24 mouse cellular contexts compared by ENCODE assay signal in genomic region chr9:122152501-122152900, GRCm38 (mm10). TPM values are rescaled to one million over a fixed set of nuclear protein-coding genes. Genes with fewer than 3 reads are reported as not detected.
DNase-seq lines count a peak whose midpoint lies in the region; ATAC-seq and TF ChIP-seq lines count a peak whose summit lies in the region.
"Had no signal": no experiment of that assay in that cellular context is flagged by ENCODE, and none has a peak within 500 bp of the region (broad histone marks: within the 10 kb centered on the region; RNA-seq: fewer than 3 reads in every experiment).

No protein-coding gene starts in this region.

- no peak for TF ChIP-seq CTCF in stomach, postnatal 0 days (IDR thresholded peaks at IDR 0.05; ENCODE audit: low read depth)

- H3K4me2 ChIP-seq in stomach, postnatal 0 days (replicated peaks; ENCODE audit: low read depth): no peak overlapping the region
- H3K4me2 ChIP-seq: forebrain, embryonic 13.5 days; heart, embryonic 11.5 days; hindbrain, embryonic 14.5 days had no signal

- 82% methylated on average over 1 of the region's 1 CpGs for WGBS in stomach, postnatal 0 days

- H3K27me3 ChIP-seq in megakaryocyte, embryonic 14.5 days (replicated peaks): no peaks in the 10 kb centered on the region
- no peaks in the 10 kb centered on the region for H3K27me3 ChIP-seq in stomach, postnatal 0 days (ENCODE audit: control insufficient read depth, insufficient read depth, low read length)
- H3K27me3 ChIP-seq: forebrain, embryonic 13.5 days had no signal

- intact Hi-C loops in heart, postnatal 25 days (cut with DNase I): no loop called here

- peak overlapping the region; percentile 46 for H3K4me3 ChIP-seq in megakaryocyte, embryonic 14.5 days (replicated peaks)
- no peak overlapping the region for H3K4me3 ChIP-seq in stomach, postnatal 0 days (ENCODE audit: low read depth, low read length)
- H3K4me3 ChIP-seq: forebrain, embryonic 10.5 days; forebrain, embryonic 13.5 days had no signal

- ATAC-seq in megakaryocyte, adult 5-6 weeks (ENCODE audit: poor library complexity, severe bottlenecking): no peak
- no peak for ATAC-seq in stomach, postnatal 0 days (ENCODE audit: low FRiP score, low TSS enrichment)
- ATAC-seq: CD4-positive, CD25-positive, alpha-beta regulatory T cell, adult 4 months; forebrain, embryonic 13.5 days; forebrain, embryonic 16.5 days; hindbrain, postnatal 0 days; inflammation-experienced regulatory T-cells, adult 6 months had no signal

- H3K4me1 ChIP-seq in megakaryocyte, embryonic 14.5 days: peaks cover 48% of the 10 kb centered on the region
- no peaks in the 10 kb centered on the region for H3K4me1 ChIP-seq in stomach, postnatal 0 days (replicated peaks; ENCODE audit: control insufficient read depth, insufficient read depth)
- H3K4me1 ChIP-seq: forebrain, embryonic 10.5 days had no signal

- DNase-seq in heart, adult 11 months: peak; percentile 92
- DNase-seq in heart, postnatal 25 days (ENCODE audit: low spot score): no peak
- DNase-seq in stomach, postnatal 0 days (ENCODE audit: low spot score): no peak
- DNase-seq in spleen, adult 18-20 months: no peak
- DNase-seq: adrenal gland, adult 8-10 months; adrenal gland, postnatal 36 days; cerebellum, adult 11-12 months; cerebellum, adult 8-10 months; cerebellum, postnatal 10 days; cerebellum, postnatal 36 days; embryo, embryonic 11 days; gastrocnemius, postnatal 25 days; heart, postnatal 4 days; kidney, adult 11 months had no signal

- H3K9me3 ChIP-seq in megakaryocyte, embryonic 14.5 days: peaks cover 4% of the 10 kb centered on the region; the same call in 1 of the 2 replicates
- no peaks in the 10 kb centered on the region for H3K9me3 ChIP-seq in stomach, postnatal 0 days (ENCODE audit: control insufficient read depth, low read length)

- TF ChIP-seq EP300 in stomach, postnatal 0 days (optimal IDR thresholded peaks at IDR 0.05): no peak

- peak overlapping the region; percentile 35; the same call in 1 of the 2 replicates for H3K27ac ChIP-seq in stomach, postnatal 0 days (replicated peaks)
- H3K27ac ChIP-seq: forebrain, embryonic 10.5 days; forebrain, embryonic 13.5 days; hindbrain, embryonic 14.5 days; hindbrain, postnatal 0 days had no signal

- peaks cover 40% of the 10 kb centered on the region for H3K36me3 ChIP-seq in megakaryocyte, embryonic 14.5 days (replicated peaks; ENCODE audit: low read length)
- H3K36me3 ChIP-seq in stomach, postnatal 0 days (ENCODE audit: control insufficient read depth, insufficient read depth, low read length): peaks cover 5% of the 10 kb centered on the region; the same call in 1 of the 2 replicates

- no peak overlapping the region for H3K9ac ChIP-seq in stomach, postnatal 0 days (ENCODE audit: low read length)
- H3K9ac ChIP-seq: forebrain, embryonic 13.5 days; hindbrain, embryonic 14.5 days had no signal

RNA-seq across cellular contexts. Expression of gene Snrk, which starts 35.4 kb away (rescaled TPM):
- 100 to 1,000 TPM; 127 to 163 TPM for total RNA-seq in heart, postnatal 25 days (2021)
- 10.0 and 21.0 TPM in 2 replicates for polyA plus RNA-seq in megakaryocyte, embryonic 14.5 days (2012; ENCODE audit: insufficient read depth, low replicate concordance)
- 56.3 and 63.6 TPM in 2 replicates for total RNA-seq in megakaryocyte, adult 5-6 weeks (2015)
- total RNA-seq in megakaryocyte, adult 5-6 weeks (2017): 76.9 and 85.5 TPM in 2 replicates
- polyA plus RNA-seq in stomach, postnatal 0 days (2015; fragmentation: Nextera tagmentation; extraction: Ambion mirVana): 34.0 and 38.2 TPM in 2 replicates
